Mouse (Mus musculus) bone marrow macrophage, adult 2 months (primary cell): Measurements from ENCODE around the gene Rreb1. TPM values are rescaled to one million over a fixed set of nuclear protein-coding genes. Genes with fewer than 3 reads are reported as not detected.

Experiments used
- H3K27ac ChIP-seq: 2 replicates; pipeline ENCODE4 v1.5.1; 2012; ENCODE audit warnings: low read depth, low read length; ENCODE audit not compliant: insufficient read depth
- H3K4me1 ChIP-seq: 2 replicates; pipeline ENCODE4 v1.6.1; 2012; ENCODE audit warnings: low read length; ENCODE audit not compliant: control insufficient read depth, insufficient read depth
- H3K4me3 ChIP-seq: 2 replicates; pipeline ENCODE4 v1.5.1; 2012; ENCODE audit warnings: mild to moderate bottlenecking, low read length, moderate library complexity; ENCODE audit not compliant: insufficient read depth
- CTCF ChIP-seq: IDR thresholded peaks from 2 replicates; pipeline ENCODE4 v1.5.1; 2012; ENCODE audit warnings: low read depth, mild to moderate bottlenecking, low read length, moderate library complexity
- POLR2A ChIP-seq: IDR thresholded peaks from 2 replicates; pipeline ENCODE4 v1.6.1; 2012; ENCODE audit warnings: mild to moderate bottlenecking, low read depth, low read length, borderline replicate concordance
- polyA plus RNA-seq: library from polyadenylated mRNA; stranded (reverse); fragments of >200 nt; gene quantifications from 2 replicates; pipeline ENCODE4 v1.2.4, GENCODE M21; 2012; ENCODE audit not compliant: missing spikeins, insufficient read depth, insufficient read length

Rreb1 gene
- polyA plus RNA-seq, 1 experiment, result 57.2 TPM

- Histone ChIP-seq H3K4me3 (no peak overlapping the region), H3K27ac (peak overlapping the region; percentile 93), H3K4me1 (peaks cover 68% of the 10 kb centered on the region)
- TF ChIP-seq CTCF (no peak), POLR2A (no peak)
Observed at GRCm38 (mm10) chr13:37879556-37879955, 101.4 kb downstream of the Rreb1 start.

GRCm38 (mm10) chr13:37880035-37880434 lies 101.8 kb downstream of the Rreb1 start:
- Histone ChIP-seq H3K4me1 (peaks cover 65% of the 10 kb centered on the region), H3K4me3 (peak overlapping the region; percentile 41; the same call in 1 of the 2 replicates), H3K27ac (peak overlapping the region; percentile 93)
- no peak for TF ChIP-seq POLR2A
- TF ChIP-seq CTCF, result no peak

GRCm38 (mm10) chr13:37880581-37881130 lies 102.5 kb downstream of the Rreb1 start:
- Histone ChIP-seq H3K4me1 (peaks cover 63% of the 10 kb centered on the region), H3K4me3 (peak overlapping the region; percentile 41), H3K27ac (peak overlapping the region; percentile 93)
- TF ChIP-seq CTCF (no peak), POLR2A (no peak)

- no peak overlapping the region for H3K4me3 ChIP-seq
- TF ChIP-seq CTCF (no peak), POLR2A (no peak)
- H3K4me1 ChIP-seq, result peaks cover 52% of the 10 kb centered on the region
- H3K27ac ChIP-seq, result no peak overlapping the region
Observed at GRCm38 (mm10) chr13:37882521-37882920, 104.3 kb downstream of the Rreb1 start.

- H3K27ac ChIP-seq, result no peak overlapping the region
- peaks cover 50% of the 10 kb centered on the region for H3K4me1 ChIP-seq
- TF ChIP-seq POLR2A (no peak), CTCF (no peak)
- H3K4me3 ChIP-seq, result no peak overlapping the region
Observed at GRCm38 (mm10) chr13:37883008-37883407, 104.8 kb downstream of the Rreb1 start.

- TF ChIP-seq CTCF, result no peak
- TF ChIP-seq POLR2A, result no peak
- Histone ChIP-seq H3K4me1 (peaks cover 45% of the 10 kb centered on the region), H3K27ac (no peak overlapping the region), H3K4me3 (no peak overlapping the region)
Observed at GRCm38 (mm10) chr13:37885392-37885791, 107.2 kb downstream of the Rreb1 start.

- no peak for TF ChIP-seq POLR2A
- TF ChIP-seq CTCF, result no peak
- peaks cover 43% of the 10 kb centered on the region for H3K4me1 ChIP-seq
- no peak overlapping the region for H3K27ac ChIP-seq
- H3K4me3 ChIP-seq, result no peak overlapping the region
Observed at GRCm38 (mm10) chr13:37886024-37886423, 107.8 kb downstream of the Rreb1 start.

GRCm38 (mm10) chr13:37894756-37895155 lies 116.6 kb downstream of the Rreb1 start:
- H3K4me1 ChIP-seq, result peaks cover 24% of the 10 kb centered on the region
- H3K27ac ChIP-seq, result peak overlapping the region; percentile 18; the same call in 1 of the 2 replicates
- no peak for TF ChIP-seq POLR2A
- TF ChIP-seq CTCF, result no peak
- no peak overlapping the region for H3K4me3 ChIP-seq

- no peak overlapping the region for H3K27ac ChIP-seq
- peaks cover 18% of the 10 kb centered on the region for H3K4me1 ChIP-seq
- H3K4me3 ChIP-seq, result no peak overlapping the region
- TF ChIP-seq CTCF (no peak), POLR2A (no peak)
Observed at GRCm38 (mm10) chr13:37895564-37896254, 117.5 kb downstream of the Rreb1 start.

- Histone ChIP-seq H3K4me3 (no peak overlapping the region), H3K4me1 (peaks cover 18% of the 10 kb centered on the region), H3K27ac (no peak overlapping the region)
- TF ChIP-seq CTCF (no peak), POLR2A (no peak)
Observed at GRCm38 (mm10) chr13:37896423-37896822, 118.2 kb downstream of the Rreb1 start.

GRCm38 (mm10) chr13:37898772-37899171 lies 120.6 kb downstream of the Rreb1 start:
- Histone ChIP-seq H3K4me1 (peaks cover 6% of the 10 kb centered on the region), H3K4me3 (no peak overlapping the region), H3K27ac (no peak overlapping the region)
- no peak for TF ChIP-seq POLR2A
- TF ChIP-seq CTCF, result no peak
